Mouse (Mus musculus) limb, embryonic 15.5 days (tissue): Measurements from ENCODE around the gene Raet1e. TPM values are rescaled to one million over a fixed set of nuclear protein-coding genes. Genes with fewer than 3 reads are reported as not detected.

Source experiments
- polyA plus RNA-seq: library from polyadenylated mRNA; unstranded; fragments of >200 nt; fragmentation: Nextera tagmentation; extraction: Ambion mirVana; gene quantifications from 2 replicates; pipeline ENCODE4 v1.2.1, GENCODE M21; 2015

Gene Raet1e
- polyA plus RNA-seq, 1 experiment from 2014 or later = 7.1 TPM

Other genes with a start within 250 kb of the Raet1e start
- gene 4930444G20Rik, start 90.5 kb upstream of the Raet1e start, polyA plus RNA-seq = not detected in 2 replicates
- 10.8 and 17.5 TPM in 2 replicates for gene E030030I06Rik, start 9.3 kb upstream of the Raet1e start, polyA plus RNA-seq
- gene H60b, start within 50 bp of the Raet1e start, polyA plus RNA-seq = 0.55 and 0.67 TPM in 2 replicates
- 16.1 and 16.9 TPM in 2 replicates for gene Raet1d, start 202.0 kb downstream of the Raet1e start, polyA plus RNA-seq